Mouse (Mus musculus) layer of hippocampus, adult 8-10 months (tissue): ENCODE results near the gene Lrmda. TPM values are rescaled to one million over a fixed set of nuclear protein-coding genes. Genes with fewer than 3 reads are reported as not detected.

Source experiments
- DNase-seq, 2 experiments: peaks; one replicate each; pipeline ENCODE4 v3.0.0; 2022; ENCODE audit warnings: low spot score in 2 of 2
- total RNA-seq, 4 experiments: library from RNA; stranded (reverse); gene quantifications; 2 replicates each; pipeline ENCODE4 v1.2.4; 2022

The Lrmda gene
- total RNA-seq, 4 experiments from 2014 or later, result 0.59 to 4.9 (median 1.8) TPM

DNA sequence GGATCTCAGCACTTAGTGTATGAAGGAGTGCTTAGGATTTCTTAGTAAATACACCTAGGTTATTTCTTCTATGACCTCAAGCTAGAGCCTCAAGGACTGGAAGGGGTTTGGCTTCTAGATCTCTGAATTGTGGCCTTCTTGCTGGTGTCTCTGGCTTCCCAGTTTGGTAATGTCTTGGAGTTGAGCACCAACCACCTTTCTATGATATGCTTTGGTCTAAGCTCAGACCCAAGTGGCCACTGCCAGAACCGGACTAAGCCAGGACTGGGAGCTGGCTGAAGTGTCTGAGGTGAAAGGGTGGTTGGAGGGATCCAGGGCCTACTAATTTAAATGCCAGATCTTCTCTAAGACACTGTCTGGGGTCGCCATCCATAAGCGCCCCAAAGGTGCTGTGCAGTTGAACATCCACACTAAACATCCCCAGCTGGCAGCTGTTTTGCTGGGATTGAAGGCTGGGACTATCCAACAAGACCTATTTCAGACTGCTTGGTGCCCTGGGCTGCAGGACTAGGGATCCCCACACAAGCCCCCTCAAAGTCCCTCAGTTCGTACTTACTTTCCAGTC, 27.1 kb upstream of the Lrmda start:
- no peak for DNase-seq

DNA sequence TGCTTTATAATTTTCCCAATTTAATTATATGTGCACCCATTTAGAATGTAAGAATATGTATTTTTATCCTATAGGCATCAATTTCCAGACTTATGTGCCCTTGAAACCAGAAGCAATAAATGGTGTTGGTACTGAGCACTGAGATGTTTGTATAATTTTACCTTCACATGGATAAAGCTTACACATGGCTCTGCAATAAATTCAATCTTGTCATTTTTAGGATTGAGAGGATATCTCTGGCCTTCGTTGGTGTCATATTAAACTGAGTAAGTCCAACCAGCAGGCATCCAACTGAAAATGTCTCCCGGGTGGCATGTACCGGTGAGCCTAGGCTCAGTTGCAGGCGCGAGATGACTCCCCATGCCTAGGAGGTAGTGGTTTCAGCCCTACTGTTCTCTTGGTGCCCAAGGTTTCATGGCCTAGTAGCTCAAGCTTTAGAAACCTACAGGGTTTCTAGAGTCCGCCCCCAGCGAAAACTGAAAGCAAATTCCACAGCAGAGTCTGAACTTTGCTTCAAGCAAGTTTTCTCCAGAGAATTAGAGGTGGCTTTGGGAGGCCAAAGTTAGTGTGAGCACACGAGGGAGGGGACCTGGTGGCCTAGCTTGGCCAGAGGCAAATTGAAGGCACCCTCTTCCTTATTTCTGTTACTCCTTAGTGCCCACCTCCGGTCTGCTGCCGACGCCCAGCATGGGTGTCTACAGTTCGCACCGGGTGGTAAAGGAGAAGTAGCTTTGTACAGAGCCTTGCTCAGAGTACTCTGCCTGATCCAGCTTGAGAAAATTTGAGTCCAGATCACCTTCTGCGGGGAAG, 26.1 kb upstream of the Lrmda start:
- DNase-seq, result no peak

DNA sequence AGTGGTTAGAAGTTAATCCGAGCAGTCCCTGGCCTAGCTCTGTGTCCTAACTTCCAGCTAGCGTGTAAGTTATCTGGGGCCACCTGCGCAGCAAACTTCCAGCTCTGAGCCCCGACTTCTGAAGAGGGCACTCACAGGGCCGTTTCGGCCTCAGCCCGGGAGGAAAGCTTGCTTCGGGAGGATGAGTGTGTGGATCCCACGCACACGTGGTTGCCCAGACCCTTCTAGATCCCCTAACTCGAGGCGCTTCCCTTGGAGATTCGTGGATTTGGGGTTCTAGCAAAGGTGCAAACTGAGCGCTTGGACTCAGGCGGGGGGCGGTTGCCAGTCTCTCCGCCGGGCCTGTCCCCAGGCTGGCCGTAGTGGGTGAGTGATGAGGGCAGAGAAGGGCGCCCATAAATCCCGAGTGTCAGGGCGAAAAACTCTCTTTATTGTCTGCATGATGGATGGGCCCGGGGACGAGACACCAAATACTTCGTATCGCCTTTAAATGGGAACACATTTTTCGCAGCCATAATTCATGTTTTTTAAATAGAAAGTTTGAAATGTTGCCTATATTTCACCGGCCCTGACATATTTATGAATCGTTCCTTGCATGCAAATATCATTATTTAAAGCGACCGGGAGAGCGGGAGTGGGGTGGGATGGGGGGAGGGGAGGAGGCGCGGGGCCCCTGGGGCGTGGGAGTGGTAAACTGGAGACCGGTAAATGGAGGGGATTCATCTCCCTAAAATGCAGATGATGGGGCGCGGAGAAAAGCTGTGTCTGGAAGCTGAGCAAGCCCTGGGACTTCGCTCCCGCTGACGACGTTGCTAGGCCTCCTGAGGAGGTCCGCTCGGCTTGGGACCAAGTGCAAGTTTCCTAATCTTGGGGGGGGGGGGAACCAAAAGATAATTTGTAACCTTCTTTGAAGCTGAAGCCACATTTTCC, 25.2 kb upstream of the Lrmda start:
- DNase-seq, result no peak

DNA sequence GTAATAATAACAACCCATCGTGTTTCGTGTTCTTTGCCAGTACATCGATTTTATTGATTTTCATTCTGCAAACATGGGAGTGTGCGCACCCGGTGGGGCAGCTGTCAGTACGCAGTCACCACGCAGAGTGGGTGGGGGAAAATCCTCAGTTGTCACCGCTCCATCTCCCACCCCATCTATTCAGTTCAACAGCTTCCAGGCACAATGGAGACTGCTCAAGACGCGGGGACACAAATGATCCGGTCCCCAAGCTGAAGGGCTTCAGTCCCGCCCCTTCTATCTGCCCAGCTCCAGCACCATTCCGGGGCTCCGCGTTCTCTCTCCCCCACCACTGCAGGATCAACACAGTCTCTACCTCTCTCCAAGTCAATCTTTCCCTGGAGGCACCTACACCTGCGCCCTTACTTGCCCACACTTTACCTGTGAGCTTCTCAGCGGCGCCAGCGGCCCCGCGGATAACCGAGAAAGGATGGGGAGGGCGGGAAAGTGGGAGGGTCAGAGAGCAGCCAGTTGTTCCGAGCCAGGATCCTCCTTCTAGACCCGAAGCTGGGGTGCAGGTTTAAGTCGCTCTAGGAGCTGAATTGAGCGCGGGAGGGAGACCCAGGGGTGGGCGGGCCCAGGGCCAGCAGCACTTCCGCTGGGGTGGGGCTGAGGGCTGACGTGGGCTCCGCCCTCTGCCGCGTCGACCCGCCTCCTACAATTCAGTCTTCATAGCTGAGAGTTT, 24.3 kb upstream of the Lrmda start:
- DNase-seq, result no peak

DNA sequence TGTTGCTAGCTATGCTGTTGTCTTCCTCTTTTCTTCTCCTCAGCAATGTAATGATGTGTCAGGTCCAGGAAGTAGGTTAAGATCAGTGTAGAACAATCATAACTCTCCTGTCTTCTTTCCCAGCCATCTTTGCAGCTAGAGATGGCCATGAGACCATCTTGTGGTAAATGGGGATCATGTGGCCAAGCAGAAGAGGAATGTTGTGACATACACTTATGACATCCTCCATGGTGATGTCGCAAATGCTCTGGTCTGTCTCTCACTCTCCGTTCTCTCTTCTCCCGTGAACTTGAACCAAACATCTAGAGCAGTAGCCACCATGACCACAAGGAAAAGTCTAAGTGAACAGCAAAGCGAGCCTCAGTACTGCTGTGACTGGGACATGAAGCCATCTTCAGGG, 19.9 kb upstream of the Lrmda start:
- DNase-seq, result no peak

DNA sequence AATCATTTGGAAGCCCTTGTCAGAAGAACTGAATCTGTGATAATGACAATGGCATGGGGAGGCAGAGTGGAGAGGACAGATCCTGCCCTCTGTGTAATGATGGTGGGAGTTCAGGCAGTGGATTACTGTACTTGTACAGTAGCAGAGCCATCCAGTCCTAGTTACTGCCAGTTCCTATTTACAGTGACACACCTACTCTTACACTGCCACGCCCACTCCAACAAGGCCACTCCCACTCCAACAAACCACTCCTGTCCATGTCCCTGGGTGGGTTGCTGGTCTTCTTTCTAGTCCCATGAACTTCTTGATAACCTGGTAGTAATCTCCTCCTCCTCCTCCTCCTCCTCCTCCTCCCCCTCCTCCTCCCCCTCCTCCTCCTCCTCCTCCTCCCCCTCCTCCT, 16.3 kb upstream of the Lrmda start:
- no peak for DNase-seq

DNA sequence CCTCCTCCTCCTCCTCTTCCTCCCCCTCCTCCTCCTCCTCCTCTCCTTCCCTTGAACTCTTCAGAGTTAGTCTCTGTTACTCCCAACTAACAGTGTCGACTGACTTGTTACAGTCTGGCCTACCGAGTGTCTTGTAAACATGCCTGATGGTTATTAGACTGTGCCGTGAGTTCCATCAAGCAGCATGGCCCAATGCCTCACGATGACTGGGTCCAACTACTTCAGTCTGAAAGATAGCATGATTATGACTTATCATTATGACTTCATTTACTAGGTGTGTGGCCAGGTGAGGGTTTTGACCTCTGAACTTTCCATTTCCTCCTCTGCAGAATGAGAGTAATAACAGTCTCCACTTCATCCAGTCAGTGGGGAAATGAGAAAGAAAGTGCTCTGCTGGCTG, 15.9 kb upstream of the Lrmda start:
- no peak for DNase-seq

DNA sequence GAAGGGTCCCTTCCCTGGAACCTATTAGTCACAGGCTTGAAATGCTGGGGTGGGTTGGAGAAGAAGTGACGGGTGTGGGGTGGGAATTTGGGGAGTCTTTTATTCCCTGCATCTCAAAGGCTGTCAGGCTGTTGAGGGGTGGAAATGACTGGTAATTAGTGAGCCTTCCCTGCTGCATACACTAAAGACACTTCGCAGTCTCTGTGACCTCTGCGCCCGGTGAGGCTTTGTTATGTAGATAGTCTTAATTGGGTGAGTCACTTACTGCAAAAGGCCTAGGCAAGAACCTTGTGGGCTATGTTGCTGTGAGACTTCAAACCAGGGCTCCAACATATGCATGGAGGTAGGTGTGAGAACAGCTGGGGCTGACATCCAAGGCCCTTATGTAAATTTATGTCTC, 14.6 kb upstream of the Lrmda start:
- DNase-seq, result no peak

DNA sequence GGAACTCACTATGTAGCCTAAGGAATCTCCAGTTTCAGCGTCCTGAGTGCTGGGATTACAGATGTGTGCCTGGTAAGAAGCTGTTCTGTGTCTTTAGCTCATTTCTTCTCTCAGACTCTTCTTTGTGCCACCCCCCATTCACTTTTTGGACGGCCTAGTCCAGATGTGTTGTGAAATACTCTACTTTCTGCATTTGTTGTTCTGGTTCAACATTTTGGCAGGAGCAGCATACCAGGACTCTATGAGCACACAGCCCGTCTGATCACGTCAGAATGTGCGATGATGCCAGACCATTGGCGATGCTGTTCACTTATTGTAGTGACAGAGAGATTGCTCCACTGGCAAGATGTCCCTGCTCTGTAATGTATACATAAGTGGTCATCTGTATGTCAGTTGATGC, 12.5 kb upstream of the Lrmda start:
- no peak for DNase-seq

DNA sequence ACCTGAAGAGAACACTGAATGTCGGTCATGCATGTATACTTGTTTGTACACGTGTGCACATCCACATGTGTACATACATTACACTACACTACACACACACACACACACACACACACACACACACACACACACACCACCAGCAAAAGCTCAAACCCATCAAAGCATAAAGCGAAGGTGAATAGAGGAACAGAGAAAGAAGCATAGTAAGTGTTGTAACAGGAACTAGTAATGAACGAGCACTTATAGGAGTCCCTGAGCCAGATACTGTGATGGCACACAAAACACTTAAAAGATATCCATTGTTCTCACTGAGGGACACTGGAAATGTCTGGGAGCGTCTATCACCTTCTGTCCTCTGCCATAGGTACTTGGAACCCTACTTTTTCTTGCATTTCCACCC, 5.2 kb upstream of the Lrmda start:
- DNase-seq, result no peak

DNA sequence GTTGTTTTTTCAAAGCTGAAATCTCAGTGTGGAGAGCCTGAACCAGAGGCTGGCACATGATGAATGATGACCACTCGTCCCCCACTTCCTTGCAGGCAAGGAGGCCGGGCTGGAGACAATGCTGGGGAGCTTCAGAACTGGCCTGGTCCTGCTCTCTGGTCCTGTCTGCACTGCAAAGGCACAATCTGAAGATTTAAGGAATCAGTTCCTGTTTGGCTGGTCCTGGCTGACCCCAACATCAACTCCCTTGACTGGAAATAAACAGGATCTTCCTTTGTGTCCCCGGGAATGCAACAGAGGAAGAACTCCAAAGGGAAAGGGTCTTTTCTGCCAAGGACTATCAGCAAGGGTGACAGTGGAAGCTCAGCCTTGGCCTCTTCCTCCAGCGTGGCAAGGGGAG, 4.7 kb upstream of the Lrmda start:
- DNase-seq, result no peak

DNA sequence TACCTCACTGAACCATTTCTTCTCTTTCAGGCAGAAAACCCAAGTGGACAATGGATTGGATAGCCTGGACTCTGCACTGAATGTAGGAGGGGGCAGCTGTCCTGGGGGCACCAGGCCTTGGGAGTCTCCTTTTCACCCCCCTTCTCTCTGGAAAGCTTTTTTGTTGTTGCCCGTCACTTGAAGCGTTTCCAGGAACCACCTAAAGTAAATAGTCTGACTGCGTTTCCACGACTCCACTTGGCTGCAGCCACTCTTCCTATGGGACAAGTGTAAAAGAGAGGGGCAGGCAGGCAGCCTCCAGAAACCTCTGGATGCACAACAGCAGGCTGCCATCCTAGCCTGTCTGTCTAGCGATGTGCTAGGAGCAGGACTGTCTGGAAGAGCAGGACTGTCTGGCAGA, 2.5 kb upstream of the Lrmda start:
- no peak for DNase-seq

DNA sequence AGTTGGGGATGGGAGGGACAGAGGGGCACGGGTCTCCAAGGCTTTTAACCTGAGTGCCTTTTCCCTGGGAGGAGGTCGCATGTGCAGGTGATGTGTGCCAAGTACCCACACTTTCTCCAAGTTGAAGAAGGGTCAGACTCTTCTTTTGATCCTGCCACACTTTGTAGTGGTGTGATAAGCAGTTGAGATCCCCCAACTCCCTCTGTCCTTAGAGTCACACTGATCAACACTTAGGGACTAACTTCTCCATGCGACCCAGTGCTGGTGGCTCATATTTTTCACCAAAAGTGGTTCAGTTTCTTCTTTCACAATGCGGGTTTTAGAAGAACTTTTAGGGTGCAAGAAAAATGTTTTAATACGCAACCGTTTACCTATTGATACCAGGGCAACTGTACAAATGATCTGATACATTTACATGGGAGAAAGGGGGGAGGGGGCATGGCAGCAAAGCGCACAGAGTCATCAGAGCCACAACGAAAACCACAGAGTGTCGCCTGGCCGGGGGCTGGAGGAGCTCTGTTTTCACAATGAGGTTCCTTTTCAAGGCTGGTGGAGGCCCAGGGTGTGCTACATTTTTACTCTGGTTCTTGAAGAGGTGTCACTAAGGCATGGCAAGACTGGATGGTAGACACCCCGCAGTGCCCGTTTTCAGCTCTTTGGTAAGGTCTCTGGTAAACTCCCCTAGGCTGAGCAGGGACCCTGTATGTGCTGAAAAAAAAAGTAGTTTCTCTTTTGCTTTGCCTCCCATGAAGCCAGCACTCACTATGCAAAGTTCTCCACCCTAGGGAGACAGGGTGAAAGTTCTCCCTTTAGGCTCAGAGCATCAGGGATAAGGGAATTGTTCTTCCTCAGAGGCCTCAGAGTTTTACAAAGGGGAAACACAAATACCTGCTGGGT, 685 bp downstream of the Lrmda start:
- no peak for DNase-seq

DNA sequence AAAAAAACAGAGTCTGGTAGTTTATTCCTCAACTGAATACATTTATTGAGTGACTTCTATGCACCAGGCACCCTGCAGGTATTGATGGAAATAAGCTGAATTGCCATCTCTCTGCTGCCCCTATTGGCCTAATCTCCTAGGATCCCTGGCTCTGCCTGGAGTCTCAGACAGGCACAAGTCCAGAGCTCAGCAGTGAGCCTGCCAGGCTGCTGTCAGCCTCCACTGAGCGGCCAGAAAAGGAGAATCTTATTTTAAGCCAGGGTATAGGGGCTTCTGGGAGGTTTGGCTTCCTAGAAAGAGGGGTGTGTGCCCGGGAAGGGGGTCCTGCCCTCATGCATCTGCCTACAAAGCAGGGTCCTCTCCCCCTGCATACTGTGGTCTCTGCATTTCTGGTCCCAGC, 1.4 kb downstream of the Lrmda start:
- DNase-seq, result peak in 1 of 2 experiments; percentile 18

DNA sequence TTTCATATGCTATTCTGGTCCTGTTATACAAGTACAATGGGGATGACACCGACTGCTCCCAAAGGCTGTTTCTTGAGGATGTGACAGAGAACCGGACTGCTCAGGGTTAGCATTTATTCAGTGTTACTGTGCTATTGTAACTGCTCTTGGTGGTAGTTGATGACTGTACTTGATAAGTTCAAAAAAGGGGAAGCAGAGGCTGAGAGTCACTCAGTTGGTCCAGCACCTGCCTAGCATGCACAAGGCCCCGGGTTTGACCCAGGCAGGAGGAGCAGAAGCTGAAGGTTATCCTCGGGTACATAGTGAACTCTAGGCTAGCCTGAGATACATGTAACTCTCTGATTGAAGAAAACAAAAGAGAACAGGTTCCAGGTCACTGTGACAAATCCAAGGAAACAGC, 4.0 kb downstream of the Lrmda start:
- DNase-seq, result no peak

DNA sequence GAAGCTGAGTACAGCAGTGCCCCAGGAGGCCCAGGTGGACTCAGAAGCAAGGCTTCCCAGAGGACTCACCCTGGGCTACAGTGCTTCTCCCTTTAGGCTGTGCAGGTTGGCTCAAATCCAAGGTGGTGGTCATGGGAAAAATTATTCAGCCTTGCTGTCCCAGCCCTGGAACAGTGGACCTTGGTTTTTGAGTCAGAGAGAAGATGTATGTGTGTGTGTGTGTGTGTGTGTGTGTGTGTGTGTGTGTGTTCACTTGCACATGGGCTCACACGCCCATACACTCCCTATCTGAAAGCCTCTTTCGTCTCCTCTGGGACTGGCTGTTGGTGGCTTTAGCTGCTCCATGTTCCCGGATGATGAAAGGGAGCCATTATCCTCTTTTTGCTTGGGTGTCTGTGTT, 16.4 kb downstream of the Lrmda start:
- no peak for DNase-seq

DNA sequence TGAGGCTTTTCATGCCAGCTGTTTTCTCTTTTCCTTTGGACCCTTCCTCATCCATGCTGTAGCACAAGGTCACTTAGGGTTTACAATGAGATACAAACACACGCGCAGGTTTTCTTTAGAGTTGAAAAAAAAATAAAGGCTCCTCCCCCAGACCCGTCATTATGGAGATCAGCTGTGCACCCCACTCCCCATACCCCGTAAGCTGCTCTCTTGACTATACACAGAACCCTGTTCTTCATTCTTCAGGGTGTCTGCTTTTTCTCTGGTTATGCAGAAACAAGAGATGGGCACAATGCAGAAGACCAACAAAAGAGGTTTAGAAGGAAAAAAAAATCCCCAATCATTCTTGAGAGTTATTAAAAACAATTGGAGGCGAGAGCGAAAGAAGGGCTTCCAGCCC, 16.8 kb downstream of the Lrmda start:
- DNase-seq, result no peak

DNA sequence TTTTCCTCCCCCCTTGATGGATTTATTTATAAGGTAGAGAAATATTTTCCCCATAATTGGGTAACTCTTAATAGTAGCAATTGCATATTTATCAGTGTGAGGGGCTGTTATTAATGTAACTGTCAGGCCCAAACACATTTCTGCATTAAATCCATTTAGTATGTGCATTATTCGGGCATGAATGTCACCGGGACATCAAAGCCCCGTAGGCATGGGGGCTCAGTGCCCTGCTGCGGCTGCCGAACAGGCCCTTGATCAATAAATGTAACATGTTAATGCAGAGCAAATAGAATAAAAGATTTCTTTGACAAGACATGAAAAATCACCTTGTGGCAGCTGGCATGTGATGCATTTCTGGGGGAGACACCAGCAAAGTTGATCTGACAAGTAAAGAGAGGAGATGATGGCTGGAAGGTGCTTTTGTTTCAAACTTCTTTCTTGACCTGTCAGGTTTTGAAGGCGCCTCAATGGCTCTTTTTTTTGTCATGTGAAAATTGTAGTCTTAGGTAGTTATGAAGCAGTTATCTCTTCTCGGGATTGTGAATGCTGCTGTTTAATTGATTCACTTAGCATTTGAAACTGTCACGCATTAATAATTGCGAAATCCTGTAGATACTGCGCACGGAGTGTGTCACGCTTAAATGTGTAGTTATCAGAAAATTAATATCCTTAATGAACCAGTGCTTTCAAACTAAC, 17.4 kb downstream of the Lrmda start:
- DNase-seq, result no peak

DNA sequence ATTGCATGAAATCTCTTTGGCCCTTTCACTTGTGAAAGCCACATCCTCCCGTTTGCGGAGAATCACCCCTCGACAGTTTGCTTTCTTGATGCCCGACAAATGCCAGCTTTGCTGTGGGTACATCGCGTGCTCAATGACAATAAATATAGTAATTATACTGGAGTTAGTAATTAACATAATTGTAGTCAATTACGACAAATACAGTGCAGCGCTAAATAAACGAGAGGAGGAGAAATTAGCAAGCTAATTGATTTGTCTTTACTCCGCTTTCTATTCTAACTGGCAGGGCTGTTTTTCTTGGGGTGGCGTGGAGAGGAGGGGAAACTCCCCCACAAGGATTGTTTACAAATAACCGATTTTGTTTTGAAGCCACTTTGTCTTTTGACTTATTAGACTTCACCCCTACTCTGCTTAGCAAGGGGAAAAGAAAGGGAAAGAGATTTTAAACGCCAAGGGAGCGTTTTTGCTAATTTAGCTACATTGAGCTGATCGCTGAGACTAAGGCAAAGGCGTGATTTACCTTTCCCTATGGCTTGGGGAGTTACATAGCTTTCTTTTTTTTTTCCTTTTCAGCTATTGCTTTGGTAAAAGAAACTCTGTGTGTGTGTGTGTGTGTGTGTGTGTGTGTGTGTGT, 18.1 kb downstream of the Lrmda start:
- no peak for DNase-seq

DNA sequence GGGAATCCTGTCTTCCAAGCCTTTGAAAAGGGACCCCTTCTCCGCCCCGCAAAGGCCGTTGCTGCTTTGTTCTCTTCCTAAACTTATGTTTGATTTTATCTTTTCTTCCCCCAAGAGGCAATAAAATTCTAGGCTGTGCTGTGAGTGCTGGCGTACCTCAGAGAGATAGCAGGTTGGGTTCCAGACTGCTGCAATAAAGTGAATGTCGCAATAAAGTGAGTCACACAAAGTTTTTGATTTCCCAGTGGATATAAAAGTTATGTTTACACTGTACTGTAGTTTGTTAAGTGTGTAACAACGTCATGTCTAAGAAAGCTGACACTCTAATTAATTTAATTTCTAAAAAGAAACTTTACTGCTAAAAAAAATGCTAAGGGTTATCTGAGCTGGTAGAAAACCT, 22.6 kb downstream of the Lrmda start:
- DNase-seq, result no peak
